Mouse (Mus musculus) testis, adult 2 months (tissue): ENCODE data around the gene Get4.

Experiments
- CTCF ChIP-seq: fragments of 200-500 bp; IDR thresholded peaks from 2 replicates; pipeline ENCODE4 v1.5.1; 2012; ENCODE audit warnings: low read depth, mild to moderate bottlenecking, inconsistent platforms, low read length, moderate library complexity; ENCODE audit not compliant: control insufficient read depth, insufficient read depth, insufficient replicate concordance
- POLR2A ChIP-seq: fragments of 200-500 bp; IDR thresholded peaks from 2 replicates; pipeline ENCODE4 v1.6.1; 2012; ENCODE audit warnings: low read depth, mild to moderate bottlenecking, inconsistent platforms, low read length, moderate library complexity; ENCODE audit not compliant: control insufficient read depth

- no peak for TF ChIP-seq POLR2A
- no peak for TF ChIP-seq CTCF
Measured at GRCm38 (mm10) chr5:139277287-139277686, 25.2 kb downstream of the Get4 start.
